Mouse (Mus musculus): Measurements from ENCODE around the gene Snapc2.

Snapc2 gene

GRCm38 (mm10) chr8:4265160-4265914 lies 12.5 kb downstream of the Snapc2 start:
- no peak for DNase-seq (ENCODE audit: low spot score)

GRCm38 (mm10) chr8:4267627-4268026 lies 14.7 kb downstream of the Snapc2 start:
- DNase-seq (ENCODE audit: low spot score) = no peak

- DNase-seq (ENCODE audit: low spot score) = no peak
These were observed 16.7 kb downstream of the Snapc2 start for GRCm38 (mm10) chr8:4269609-4270008.

GRCm38 (mm10) chr8:4275275-4276110 lies 22.6 kb downstream of the Snapc2 start, which contains the start of gene Timm44:
TSS of gene Timm44 (minus strand) at chr8:4275913.
- DNase-seq (ENCODE audit: low spot score) = peak; percentile 86

- no peak for DNase-seq (ENCODE audit: low spot score)
These were observed 23.2 kb downstream of the Snapc2 start for GRCm38 (mm10) chr8:4276111-4276465.

- DNase-seq (ENCODE audit: low spot score) = no peak
These were observed 39.9 kb downstream of the Snapc2 start for GRCm38 (mm10) chr8:4292738-4293137.

- no peak for DNase-seq (ENCODE audit: low spot score)
These were observed 44.9 kb downstream of the Snapc2 start for GRCm38 (mm10) chr8:4297822-4298221.

- no peak for DNase-seq (ENCODE audit: low spot score)
These were observed 51.3 kb downstream of the Snapc2 start for GRCm38 (mm10) chr8:4304124-4304547.
